Mouse (Mus musculus) bone marrow macrophage, adult 2 months (primary cell): ENCODE measurements at regions not wholly inside any gene's neighbourhood (a gene's known extent, or its start where the extent isn't known, plus 50 kb on each side); places are given as distances from the start of the nearest gene placed in this dataset.

ENCODE experiments used
- H3K27ac ChIP-seq: 2 replicates; pipeline ENCODE4 v1.5.1; 2012; ENCODE audit warnings: low read depth, low read length; ENCODE audit not compliant: insufficient read depth
- H3K4me1 ChIP-seq: 2 replicates; pipeline ENCODE4 v1.6.1; 2012; ENCODE audit warnings: low read length; ENCODE audit not compliant: control insufficient read depth, insufficient read depth
- H3K4me3 ChIP-seq: 2 replicates; pipeline ENCODE4 v1.5.1; 2012; ENCODE audit warnings: mild to moderate bottlenecking, low read length, moderate library complexity; ENCODE audit not compliant: insufficient read depth
- CTCF ChIP-seq: IDR thresholded peaks from 2 replicates; pipeline ENCODE4 v1.5.1; 2012; ENCODE audit warnings: low read depth, mild to moderate bottlenecking, low read length, moderate library complexity
- POLR2A ChIP-seq: IDR thresholded peaks from 2 replicates; pipeline ENCODE4 v1.6.1; 2012; ENCODE audit warnings: mild to moderate bottlenecking, low read depth, low read length, borderline replicate concordance

GRCm38 (mm10) chr2:124747119-124747518 is 320.8 kb upstream of the Slc24a5 start:
- Histone ChIP-seq H3K27ac (no peak overlapping the region), H3K4me3 (no peak overlapping the region), H3K4me1 (peaks cover 4% of the 10 kb centered on the region)
- TF ChIP-seq CTCF (no peak), POLR2A (no peak)

DNA sequence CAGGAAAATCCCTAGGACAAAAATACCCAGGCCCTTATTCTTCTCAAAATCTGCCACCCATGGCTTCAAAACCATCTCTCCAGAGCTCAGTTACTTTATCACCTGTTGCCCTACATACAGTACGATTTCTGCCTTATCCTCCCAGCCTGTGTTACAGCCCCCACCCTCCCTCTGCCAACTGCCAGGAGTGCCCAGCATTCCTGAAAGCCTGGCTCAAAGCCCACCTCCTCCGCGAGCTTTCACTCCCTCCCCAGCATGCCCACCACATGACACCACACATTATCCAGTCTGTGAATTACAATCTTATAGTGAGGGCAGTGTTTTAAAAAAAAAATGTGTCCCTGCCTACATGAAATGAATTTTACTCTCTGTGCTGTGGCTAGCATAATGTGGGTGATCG is 320.3 kb upstream of the Slc24a5 start:
- Histone ChIP-seq H3K4me3 (no peak overlapping the region), H3K27ac (no peak overlapping the region), H3K4me1 (peaks cover 4% of the 10 kb centered on the region)
- TF ChIP-seq POLR2A, result no peak
- no peak for TF ChIP-seq CTCF

DNA sequence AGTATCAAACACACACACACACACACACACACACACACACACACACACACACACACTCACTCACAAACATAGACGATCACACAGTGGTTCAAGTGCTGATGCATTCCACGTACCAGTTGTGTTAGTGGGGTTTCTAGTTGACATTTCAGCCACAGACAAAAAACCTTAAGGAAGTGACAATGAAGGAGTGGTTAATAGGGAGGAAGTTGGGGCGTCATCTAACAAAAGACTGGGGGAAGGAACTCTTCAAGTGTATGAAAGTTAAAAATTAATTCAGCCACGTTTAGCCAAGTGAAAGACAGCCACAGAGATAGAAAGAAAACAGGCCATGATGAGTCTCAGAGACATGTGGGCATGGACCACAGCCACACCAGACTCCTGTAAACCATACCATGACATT is 316.1 kb upstream of the Slc24a5 start:
- H3K27ac ChIP-seq, result peak overlapping the region; percentile 56
- TF ChIP-seq CTCF, result no peak
- TF ChIP-seq POLR2A, result no peak
- H3K4me3 ChIP-seq, result no peak overlapping the region
- peaks cover 19% of the 10 kb centered on the region for H3K4me1 ChIP-seq

GRCm38 (mm10) chr2:124753717-124754116 is 314.2 kb upstream of the Slc24a5 start:
- H3K4me3 ChIP-seq, result no peak overlapping the region
- TF ChIP-seq POLR2A (no peak), CTCF (no peak)
- peaks cover 19% of the 10 kb centered on the region for H3K4me1 ChIP-seq
- H3K27ac ChIP-seq, result no peak overlapping the region

- H3K27ac ChIP-seq, result peak overlapping the region; percentile 19; the same call in 1 of the 2 replicates
- TF ChIP-seq CTCF, result no peak
- TF ChIP-seq POLR2A, result no peak
- H3K4me3 ChIP-seq, result no peak overlapping the region
- peaks cover 19% of the 10 kb centered on the region for H3K4me1 ChIP-seq
These were observed 312.7 kb upstream of the Slc24a5 start for GRCm38 (mm10) chr2:124755244-124755643.

- H3K4me1 ChIP-seq, result peaks cover 11% of the 10 kb centered on the region
- no peak for TF ChIP-seq CTCF
- no peak for TF ChIP-seq POLR2A
- H3K4me3 ChIP-seq, result no peak overlapping the region
- H3K27ac ChIP-seq, result no peak overlapping the region
These were observed 308.9 kb upstream of the Slc24a5 start for GRCm38 (mm10) chr2:124758992-124759391.

DNA sequence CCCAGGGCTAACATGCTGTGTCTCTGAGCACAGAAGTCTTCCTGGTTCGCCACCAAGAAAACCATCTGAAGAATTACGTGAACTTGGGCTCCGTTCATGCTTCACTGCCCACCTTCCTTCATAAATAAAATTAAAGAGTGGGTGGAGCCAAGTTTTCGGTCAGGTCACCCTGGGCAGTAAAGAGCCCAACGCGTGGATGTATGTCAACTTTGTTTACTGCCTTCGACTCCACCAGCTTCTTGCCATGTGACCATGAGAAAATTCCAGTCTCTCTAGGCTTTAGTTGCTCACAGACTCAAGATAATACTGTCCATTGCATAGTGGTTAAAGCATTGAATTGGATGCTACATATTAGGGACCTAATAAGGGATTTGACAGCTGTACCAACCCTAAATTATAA is 304.3 kb upstream of the Slc24a5 start:
- no peak for TF ChIP-seq POLR2A
- TF ChIP-seq CTCF, result no peak
- Histone ChIP-seq H3K4me1 (no peaks in the 10 kb centered on the region), H3K27ac (no peak overlapping the region), H3K4me3 (no peak overlapping the region)

DNA sequence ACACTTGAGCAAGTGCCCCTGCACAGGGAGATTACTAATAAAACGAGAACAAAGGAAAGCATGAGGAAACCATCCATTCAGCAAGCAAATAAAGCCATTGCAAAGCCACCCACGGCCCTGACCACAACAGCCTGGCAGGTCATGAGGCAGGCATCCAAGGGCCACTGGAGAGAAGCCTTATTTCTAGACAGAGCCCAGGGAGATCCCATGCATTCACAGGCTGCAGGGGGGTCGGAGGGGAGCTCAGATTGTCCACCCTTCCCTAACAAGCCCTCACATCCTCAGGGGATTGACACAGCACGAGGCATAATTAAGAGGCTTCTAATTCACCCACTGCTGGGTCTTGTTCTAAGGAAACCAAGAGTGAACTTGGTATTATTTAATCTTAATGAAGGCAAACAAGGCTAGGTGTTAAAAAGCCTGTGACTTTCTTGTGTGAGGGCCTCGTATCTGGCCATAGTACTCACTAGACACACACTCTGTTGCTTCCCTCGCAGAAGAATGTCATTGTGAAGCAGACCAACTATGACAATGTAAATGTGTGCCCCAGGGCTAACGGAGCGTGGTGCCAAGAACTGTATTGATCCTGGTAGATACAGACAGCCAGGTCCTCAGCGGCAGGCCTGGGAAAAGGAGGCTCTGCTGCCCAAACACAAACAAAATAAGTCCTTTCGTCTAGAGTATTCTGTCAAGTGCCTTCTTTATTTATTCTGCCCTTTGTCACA is 303.6 kb upstream of the Slc24a5 start:
- no peaks in the 10 kb centered on the region for H3K4me1 ChIP-seq
- TF ChIP-seq POLR2A (no peak), CTCF (no peak)
- H3K27ac ChIP-seq, result no peak overlapping the region
- H3K4me3 ChIP-seq, result no peak overlapping the region

GRCm38 (mm10) chr2:124769267-124769967 is 298.5 kb upstream of the Slc24a5 start:
- no peaks in the 10 kb centered on the region for H3K4me1 ChIP-seq
- H3K27ac ChIP-seq, result no peak overlapping the region
- TF ChIP-seq CTCF, result no peak
- no peak for TF ChIP-seq POLR2A
- no peak overlapping the region for H3K4me3 ChIP-seq

- Histone ChIP-seq H3K4me3 (no peak overlapping the region), H3K4me1 (no peaks in the 10 kb centered on the region), H3K27ac (no peak overlapping the region)
- TF ChIP-seq CTCF (no peak), POLR2A (no peak)
These were observed 297.9 kb upstream of the Slc24a5 start for GRCm38 (mm10) chr2:124770028-124770427.
